Mouse (Mus musculus) heart, embryonic 13.5 days (tissue): ENCODE results near the gene Ttc3. TPM values are rescaled to one million over a fixed set of nuclear protein-coding genes. Genes with fewer than 3 reads are reported as not detected.

Experiments
- ATAC-seq: fragments of 200-750 bp; cut with Nextera tagmentation; 2 replicates; pipeline ENCODE4 v1.8.0; 2017; ENCODE audit warnings: moderate TSS enrichment; ENCODE audit not compliant: insufficient number of reproducible peaks, low FRiP score, low TSS enrichment; ENCODE audit errors: extremely low read depth
- H3K27ac ChIP-seq: fragments of 300-500 bp; sonication (generic); replicated peaks from 2 replicates; pipeline ENCODE4 v1.5.1; 2015; ENCODE audit warnings: moderate library complexity, mild to moderate bottlenecking, inconsistent platforms
- H3K27me3 ChIP-seq: fragments of 300-500 bp; sonication (generic); replicated peaks from 2 replicates; pipeline ENCODE4 v1.6.1; 2015; ENCODE audit warnings: mild to moderate bottlenecking, inconsistent platforms
- H3K36me3 ChIP-seq: fragments of 300-500 bp; sonication (generic); 2 replicates; pipeline ENCODE4 v1.6.1; 2015; ENCODE audit warnings: mild to moderate bottlenecking, inconsistent platforms
- H3K4me1 ChIP-seq: fragments of 300-500 bp; sonication (generic); 2 replicates; pipeline ENCODE4 v1.6.1; 2015; ENCODE audit warnings: inconsistent platforms
- H3K4me2 ChIP-seq: fragments of 300-500 bp; sonication (generic); 2 replicates; pipeline ENCODE4 v1.6.1; 2015; ENCODE audit warnings: inconsistent platforms, mild to moderate bottlenecking, moderate library complexity
- H3K4me3 ChIP-seq: fragments of 300-500 bp; sonication (generic); 2 replicates; pipeline ENCODE4 v1.5.1; 2015; ENCODE audit warnings: moderate library complexity, mild to moderate bottlenecking, inconsistent platforms
- H3K9ac ChIP-seq: fragments of 300-500 bp; sonication (generic); 2 replicates; pipeline ENCODE4 v1.6.1; 2015; ENCODE audit warnings: inconsistent platforms, mild to moderate bottlenecking, moderate library complexity
- H3K9me3 ChIP-seq: fragments of 300-500 bp; sonication (generic); 2 replicates; pipeline ENCODE4 v1.6.1; 2016; ENCODE audit warnings: inconsistent platforms
- WGBS: fragments of 180-500 bp; shearing (Covaris S2); methylation state at CpG from one replicate; pipeline ENCODE4 v1.1.7; 2015; ENCODE audit warnings: mixed read lengths; 5-methylcytosine and 5-hydroxymethylcytosine counted together
- polyA plus RNA-seq: library from polyadenylated mRNA; unstranded; fragments of >200 nt; fragmentation: Nextera tagmentation; extraction: Ambion mirVana; gene quantifications from 2 replicates; pipeline ENCODE4 v1.2.1, GENCODE M21; 2015

The Ttc3 gene
- polyA plus RNA-seq = 158 and 164 TPM in 2 replicates

DNA sequence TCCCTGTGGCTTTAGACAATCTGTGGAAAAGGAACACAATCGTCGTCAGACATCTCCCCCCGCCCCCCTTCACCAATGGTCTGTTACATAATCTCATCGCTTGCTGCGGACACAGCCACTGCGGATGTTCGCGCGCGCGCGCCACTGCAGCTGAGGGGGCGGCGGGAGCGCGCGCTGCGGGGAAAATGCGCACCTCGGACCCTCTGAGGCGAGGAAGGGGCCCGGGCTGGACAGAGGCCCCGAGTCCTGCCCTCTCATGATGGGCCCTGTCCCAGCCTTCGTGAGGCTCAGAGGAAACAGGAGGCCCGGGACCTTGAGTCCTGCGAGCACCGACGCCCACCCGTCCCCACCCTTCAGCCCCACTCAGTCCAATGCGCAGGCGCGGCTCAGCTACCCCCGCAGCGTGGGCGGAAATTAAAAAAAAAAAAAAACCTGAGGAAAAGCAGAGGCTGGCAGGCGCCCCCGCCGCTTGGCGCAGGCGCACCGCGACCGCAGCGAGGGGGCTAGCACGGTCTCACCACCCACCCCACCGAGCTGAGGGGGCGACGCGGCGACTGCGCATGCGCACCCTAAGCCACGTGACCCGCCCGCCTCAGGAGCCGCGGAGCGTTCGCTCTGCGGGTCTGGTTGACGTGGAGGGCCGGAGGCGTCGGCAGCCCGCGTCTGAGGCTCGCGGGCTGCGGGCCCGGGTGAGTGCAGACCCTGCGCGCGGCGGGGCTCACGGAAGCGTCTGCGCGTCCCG lies at the start of gene Ttc3:
TSS of gene Ttc3 (plus strand) at position 446 of the 742 bp plus-strand sequence.
- Histone ChIP-seq H3K4me2 (peak within 1 kb of the TSS; percentile 71), H3K9ac (peak within 1 kb of the TSS; percentile 94), H3K9me3 (no peaks in the 10 kb centered on the region), H3K4me3 (peak within 1 kb of the TSS; percentile 70), H3K36me3 (0 out of 2 replicates have a peak, but pooled peaks cover 3% of the 10 kb centered on the region), H3K27ac (peak within 1 kb of the TSS; percentile 94), H3K4me1 (peaks cover 38% of the 10 kb centered on the region), H3K27me3 (no peaks in the 10 kb centered on the region)
- under 1% methylated on average over 79 of the region's 79 CpGs for WGBS
- ATAC-seq = peak; percentile 84

DNA sequence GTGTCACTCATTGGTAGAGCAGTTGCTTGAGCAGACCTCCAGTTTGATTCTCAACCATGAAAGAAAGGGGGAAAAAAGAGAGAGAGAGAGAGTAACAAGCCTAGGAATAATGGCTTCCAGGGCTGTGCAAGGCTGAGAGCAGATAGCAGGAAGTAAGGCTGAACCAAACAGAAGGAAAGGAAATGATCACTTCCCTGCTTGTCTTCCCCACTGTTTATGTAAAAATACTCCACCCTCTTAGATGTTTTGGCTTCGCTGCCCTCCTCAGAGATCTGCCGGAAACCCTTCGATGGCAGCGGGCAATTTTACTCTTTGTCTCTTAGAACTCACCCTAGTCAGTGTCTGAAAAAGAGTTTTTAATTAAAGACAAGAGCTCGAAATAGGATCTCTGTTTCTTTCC lies 46.7 kb upstream of the Ttc3 start:
- WGBS = 57% methylated on average over 5 of the region's 5 CpGs
- no peaks in the 10 kb centered on the region for H3K9me3 ChIP-seq
- peak overlapping the region; percentile 33; the same call in 1 of the 2 replicates for H3K27ac ChIP-seq
- H3K4me3 ChIP-seq = no peak overlapping the region
- H3K27me3 ChIP-seq = peaks cover 17% of the 10 kb centered on the region
- H3K4me2 ChIP-seq = no peak overlapping the region
- H3K4me1 ChIP-seq = peaks cover 10% of the 10 kb centered on the region
- no peak overlapping the region for H3K9ac ChIP-seq
- no peaks in the 10 kb centered on the region for H3K36me3 ChIP-seq
- no peak for ATAC-seq

GRCm38 (mm10) chr16:94326008-94326407 lies 44.4 kb upstream of the Ttc3 start:
- 77% methylated on average over 3 of the region's 3 CpGs for WGBS
- no peak for ATAC-seq

DNA sequence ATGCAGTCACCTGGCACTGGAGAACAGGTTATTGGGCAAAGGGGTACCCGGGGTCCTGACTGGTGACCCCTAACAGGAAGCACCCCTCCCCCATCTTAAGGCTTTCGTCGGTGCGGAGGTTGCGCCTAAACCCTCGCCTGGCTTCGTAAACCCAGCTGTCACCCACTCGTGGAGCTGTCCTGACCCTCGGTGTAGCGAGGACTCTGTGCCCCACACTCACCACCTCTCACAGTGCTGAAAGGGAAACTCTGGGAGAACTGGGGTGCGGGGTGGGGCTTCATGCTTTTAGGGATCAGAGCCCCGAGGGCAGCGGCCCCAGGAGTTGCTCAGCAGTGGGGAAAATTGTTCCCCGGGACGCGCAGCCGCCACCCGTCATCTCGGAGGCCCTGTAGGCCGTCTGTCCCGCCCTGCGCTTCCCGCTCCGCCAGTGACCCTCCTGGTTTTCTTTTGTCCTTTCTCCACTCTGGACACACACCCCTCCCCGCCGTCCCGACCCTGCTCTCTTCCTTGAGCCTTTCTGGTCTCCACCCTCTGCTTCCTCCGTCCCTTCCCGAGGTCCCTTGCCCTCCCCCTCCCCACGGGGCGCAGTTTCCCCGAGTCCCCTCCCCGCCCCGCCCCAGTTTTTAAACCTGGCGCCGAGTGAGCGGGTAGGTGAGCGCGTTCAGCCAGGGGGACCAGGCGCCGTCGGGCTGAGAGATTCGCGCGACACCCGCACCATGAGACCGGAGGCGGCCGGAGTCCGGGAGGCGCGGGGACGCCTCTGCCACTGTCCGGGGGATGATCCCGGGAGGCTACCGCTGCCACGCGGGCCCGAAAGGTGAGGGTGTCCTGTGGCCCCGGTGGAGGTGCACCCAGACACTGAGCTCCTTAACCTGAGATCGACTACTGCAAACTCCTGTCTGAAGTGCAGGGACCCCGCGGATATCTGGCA lies 42.4 kb upstream of the Ttc3 start, which contains the start of gene Ripply3:
TSS of gene Ripply3 (plus strand) at position 640 of the 931 bp plus-strand sequence.
- H3K4me3 ChIP-seq = peak within 1 kb of the TSS; percentile 71
- H3K4me2 ChIP-seq = peak within 1 kb of the TSS; percentile 89
- H3K4me1 ChIP-seq = peaks cover 19% of the 10 kb centered on the region
- no peaks in the 10 kb centered on the region for H3K36me3 ChIP-seq
- H3K27me3 ChIP-seq = peaks cover 26% of the 10 kb centered on the region
- H3K9me3 ChIP-seq = no peaks in the 10 kb centered on the region
- H3K9ac ChIP-seq = peak within 1 kb of the TSS; percentile 84
- ATAC-seq = peak; percentile 31; the same call in 1 of the 2 replicates
- WGBS = under 1% methylated on average over 63 of the region's 63 CpGs
- no peak within 1 kb of the TSS for H3K27ac ChIP-seq

More at GRCm38 (mm10) chr16:94326008-94326407, 44.4 kb upstream of the Ttc3 start:
- Histone ChIP-seq H3K36me3 (no peaks in the 10 kb centered on the region), H3K27ac (no peak overlapping the region), H3K9ac (no peak overlapping the region), H3K4me1 (peaks cover 19% of the 10 kb centered on the region), H3K27me3 (peaks cover 26% of the 10 kb centered on the region), H3K4me3 (no peak overlapping the region), H3K9me3 (no peaks in the 10 kb centered on the region), H3K4me2 (no peak overlapping the region)

- H3K27ac ChIP-seq = no peak overlapping the region
- H3K9me3 ChIP-seq = no peaks in the 10 kb centered on the region
- peak overlapping the region; percentile 71 for H3K4me3 ChIP-seq
- H3K4me2 ChIP-seq = peak overlapping the region; percentile 89
- no peaks in the 10 kb centered on the region for H3K36me3 ChIP-seq
- peaks cover 26% of the 10 kb centered on the region for H3K27me3 ChIP-seq
- no peak for ATAC-seq
- peak overlapping the region; percentile 84 for H3K9ac ChIP-seq
- peaks cover 19% of the 10 kb centered on the region for H3K4me1 ChIP-seq
- 14% methylated on average over 25 of the region's 25 CpGs for WGBS
Measured at GRCm38 (mm10) chr16:94328881-94329867, 41.2 kb upstream of the Ttc3 start.

- Histone ChIP-seq H3K4me3 (no peak overlapping the region), H3K4me2 (no peak overlapping the region), H3K9me3 (no peaks in the 10 kb centered on the region), H3K36me3 (no peaks in the 10 kb centered on the region), H3K4me1 (peaks cover 19% of the 10 kb centered on the region), H3K27ac (no peak overlapping the region), H3K9ac (no peak overlapping the region), H3K27me3 (peaks cover 23% of the 10 kb centered on the region)
- 76% methylated on average over 5 of the region's 5 CpGs for whole genome bisulfite sequencing
- ATAC-seq = no peak
Measured at GRCm38 (mm10) chr16:94330429-94330828, 40.0 kb upstream of the Ttc3 start.

GRCm38 (mm10) chr16:94331233-94331885 lies 39.1 kb upstream of the Ttc3 start:
- no peak overlapping the region for H3K27ac ChIP-seq
- H3K4me3 ChIP-seq = no peak overlapping the region
- peaks cover 23% of the 10 kb centered on the region for H3K27me3 ChIP-seq
- H3K4me2 ChIP-seq = no peak overlapping the region
- no peaks in the 10 kb centered on the region for H3K36me3 ChIP-seq
- 74% methylated on average over 9 of the region's 9 CpGs for WGBS
- no peaks in the 10 kb centered on the region for H3K9me3 ChIP-seq
- no peak for ATAC-seq
- H3K4me1 ChIP-seq = peaks cover 19% of the 10 kb centered on the region
- no peak overlapping the region for H3K9ac ChIP-seq

DNA sequence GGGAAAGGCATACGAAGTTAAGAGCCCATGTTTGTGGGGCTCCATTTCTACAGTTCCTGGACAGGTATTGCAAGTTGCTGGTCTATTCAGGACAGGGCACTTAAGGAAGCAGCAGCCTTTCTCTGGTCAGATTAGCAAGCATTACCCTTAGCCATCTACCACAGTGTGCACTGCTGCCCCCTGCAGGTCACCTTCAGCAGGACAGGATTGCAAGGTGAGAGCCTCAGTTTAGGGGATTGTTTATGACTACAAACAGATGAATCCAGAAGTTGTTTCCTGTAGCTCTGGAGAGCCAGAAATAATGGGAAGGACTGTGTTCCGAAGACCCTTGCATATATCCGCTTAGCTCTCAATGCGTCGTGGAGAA lies 38.5 kb upstream of the Ttc3 start:
- H3K9me3 ChIP-seq = no peaks in the 10 kb centered on the region
- H3K27me3 ChIP-seq = peaks cover 20% of the 10 kb centered on the region
- ATAC-seq = no peak
- no peak overlapping the region for H3K4me3 ChIP-seq
- H3K27ac ChIP-seq = no peak overlapping the region
- 54% methylated on average over 5 of the region's 5 CpGs for WGBS
- no peaks in the 10 kb centered on the region for H3K36me3 ChIP-seq
- H3K4me1 ChIP-seq = peaks cover 19% of the 10 kb centered on the region
- H3K9ac ChIP-seq = no peak overlapping the region
- no peak overlapping the region for H3K4me2 ChIP-seq

- 40% methylated on average over 5 of the region's 5 CpGs for WGBS
- ATAC-seq = no peak
- no peaks in the 10 kb centered on the region for H3K27me3 ChIP-seq
Measured at GRCm38 (mm10) chr16:94335656-94336055, 34.8 kb upstream of the Ttc3 start.

More at GRCm38 (mm10) chr16:94335656-94336055, 34.8 kb upstream of the Ttc3 start:
- no peaks in the 10 kb centered on the region for H3K4me1 ChIP-seq
- H3K9me3 ChIP-seq = no peaks in the 10 kb centered on the region
- H3K36me3 ChIP-seq = no peaks in the 10 kb centered on the region
- H3K4me2 ChIP-seq = no peak overlapping the region
- no peak overlapping the region for H3K4me3 ChIP-seq
- no peak overlapping the region for H3K9ac ChIP-seq
- H3K27ac ChIP-seq = no peak overlapping the region
